Mouse (Mus musculus) embryonic fibroblast, embryonic 13.5 days (primary cell): Measurements from ENCODE around the gene Fstl1.

ENCODE experiments used
- CTCF ChIP-seq: IDR thresholded peaks from 2 replicates; pipeline ENCODE4 v1.5.1; 2011; ENCODE audit warnings: mild to moderate bottlenecking, control low read depth, low read length, moderate library complexity, borderline replicate concordance; ENCODE audit not compliant: insufficient read depth
- POLR2A ChIP-seq: IDR thresholded peaks from 2 replicates; pipeline ENCODE4 v1.6.1; 2011; ENCODE audit warnings: low read depth, mild to moderate bottlenecking, control low read depth, low read length, moderate library complexity

GRCm38 (mm10) chr16:37742266-37742665, 34.4 kb upstream of the Fstl1 start:
- no peak for TF ChIP-seq CTCF
- TF ChIP-seq POLR2A, result no peak
